ENCODE assay signal across 19 mouse cellular contexts in genomic region chr4:28542696-28543328, GRCm38 (mm10).
DNase-seq lines count a peak whose midpoint lies in the region; ATAC-seq and TF ChIP-seq lines count a peak whose summit lies in the region.
"Had no signal": no experiment of that assay in that cellular context is flagged by ENCODE, and none has a peak within 500 bp of the region (broad histone marks: within the 10 kb centered on the region; RNA-seq: fewer than 3 reads in every experiment).

No protein-coding gene starts in this region.

- no peak overlapping the region for H3K9ac ChIP-seq in heart, embryonic 13.5 days
- H3K9ac ChIP-seq in heart, embryonic 11.5 days (ENCODE audit: low read depth, low read length), result no peak overlapping the region
- no peak overlapping the region for H3K9ac ChIP-seq in kidney, embryonic 16.5 days (replicated peaks; ENCODE audit: low read length)
- H3K9ac ChIP-seq: forebrain, embryonic 13.5 days; liver, embryonic 15.5 days had no signal

- no peaks in the 10 kb centered on the region for H3K4me1 ChIP-seq in heart, embryonic 13.5 days
- no peaks in the 10 kb centered on the region for H3K4me1 ChIP-seq in heart, embryonic 11.5 days (ENCODE audit: control insufficient read depth, insufficient read depth, low read length)
- peaks cover 2% of the 10 kb centered on the region for H3K4me1 ChIP-seq in kidney, embryonic 16.5 days (ENCODE audit: insufficient read depth, low read length)
- H3K4me1 ChIP-seq: forebrain, embryonic 13.5 days; liver, embryonic 15.5 days had no signal

- no peak overlapping the region for H3K4me3 ChIP-seq in heart, embryonic 13.5 days
- H3K4me3 ChIP-seq in heart, embryonic 11.5 days (ENCODE audit: low read depth, low read length), result no peak overlapping the region
- no peak overlapping the region for H3K4me3 ChIP-seq in kidney, embryonic 16.5 days (ENCODE audit: low read length)
- H3K4me3 ChIP-seq: forebrain, embryonic 13.5 days; liver, embryonic 15.5 days had no signal

- intact Hi-C loops in left cerebral cortex, postnatal 36 days (cut with DNase I), result no loop called here

- peak; percentile 22 to 23 for DNase-seq in kidney, adult 8-10 months
- no peak for DNase-seq in kidney, adult 18-20 months
- DNase-seq in Patski (ENCODE audit: low read depth, low spot score), result no peak
- no peak for DNase-seq in left cerebral cortex, postnatal 36 days (ENCODE audit: low spot score in 2 of 2)
- DNase-seq: adrenal gland, postnatal 10 days; cerebellum, adult 8-10 months; cerebellum, postnatal 25 days; gastrocnemius, postnatal 14 days; layer of hippocampus, adult 9-11 months; thymus, postnatal 4 days had no signal

- H3K27ac ChIP-seq in heart, embryonic 13.5 days (replicated peaks), result peak overlapping the region; percentile 48
- H3K27ac ChIP-seq in heart, embryonic 11.5 days (ENCODE audit: low read depth, low read length), result no peak overlapping the region
- H3K27ac ChIP-seq in kidney, embryonic 16.5 days (ENCODE audit: low read length), result peak overlapping the region; percentile 71
- H3K27ac ChIP-seq: forebrain, embryonic 13.5 days; liver, embryonic 15.5 days had no signal

- CTCF ChIA-PET in Patski (lab: Charles Lee), result no interaction called here

- no peaks in the 10 kb centered on the region for H3K27me3 ChIP-seq in heart, embryonic 13.5 days (replicated peaks)
- no peaks in the 10 kb centered on the region for H3K27me3 ChIP-seq in heart, embryonic 11.5 days (ENCODE audit: control insufficient read depth, insufficient read depth, low read length)
- H3K27me3 ChIP-seq in Patski, result no peaks in the 10 kb centered on the region
- no peaks in the 10 kb centered on the region for H3K27me3 ChIP-seq in kidney, embryonic 16.5 days (ENCODE audit: insufficient read depth, low read length)
- H3K27me3 ChIP-seq: forebrain, embryonic 13.5 days; liver, embryonic 15.5 days had no signal

- POLR2A ChIA-PET in Patski (lab: Charles Lee), result no interaction called here

- no peaks in the 10 kb centered on the region for H3K36me3 ChIP-seq in heart, embryonic 13.5 days
- H3K36me3 ChIP-seq in heart, embryonic 11.5 days (ENCODE audit: control insufficient read depth, insufficient read depth, low read length), result no peaks in the 10 kb centered on the region
- H3K36me3 ChIP-seq in kidney, embryonic 16.5 days (ENCODE audit: insufficient read depth, low read length), result no peaks in the 10 kb centered on the region
- H3K36me3 ChIP-seq: G1E; liver, embryonic 15.5 days had no signal

- in situ Hi-C loops in Patski (cut with MboI; ENCODE audit: low pct_unique_long_range_greater_than_20kb), result loop anchor here (10.0 kb wide), 1 partner anchor 262 kb away; no protein-coding TSS in a partner anchor

- no peak for ATAC-seq in heart, embryonic 13.5 days (ENCODE audit: extremely low read depth, insufficient number of reproducible peaks, low FRiP score, low TSS enrichment)
- no peak for ATAC-seq in heart, embryonic 11.5 days (replicated peaks; ENCODE audit: insufficient number of reproducible peaks, low FRiP score, low TSS enrichment)
- peak; percentile 25 for ATAC-seq in Patski
- peak; percentile 84 for ATAC-seq in kidney, embryonic 16.5 days (ENCODE audit: low FRiP score, low TSS enrichment)
- ATAC-seq: forebrain, embryonic 13.5 days; hindbrain, embryonic 16.5 days; midbrain, embryonic 16.5 days had no signal

- 52% methylated on average over 1 of the region's 1 CpGs for WGBS in heart, embryonic 13.5 days
- WGBS in heart, embryonic 11.5 days (ENCODE audit: insufficient replicate concordance), result 73% methylated on average over 1 of the region's 1 CpGs
- WGBS in kidney, embryonic 16.5 days, result 36% methylated on average over 1 of the region's 1 CpGs

- H3K9me3 ChIP-seq in heart, embryonic 13.5 days, result no peaks in the 10 kb centered on the region
- no peaks in the 10 kb centered on the region for H3K9me3 ChIP-seq in heart, embryonic 11.5 days (replicated peaks; ENCODE audit: control insufficient read depth, low read length)
- H3K9me3 ChIP-seq in kidney, embryonic 16.5 days (ENCODE audit: low read length), result no peaks in the 10 kb centered on the region
- H3K9me3 ChIP-seq: forebrain, embryonic 13.5 days; G1E; liver, embryonic 15.5 days had no signal

- H3K4me2 ChIP-seq in heart, embryonic 13.5 days, result no peak overlapping the region
- H3K4me2 ChIP-seq in heart, embryonic 11.5 days, result no peak overlapping the region
- no peak overlapping the region for H3K4me2 ChIP-seq in kidney, embryonic 16.5 days (replicated peaks; ENCODE audit: low read depth, low read length)
- H3K4me2 ChIP-seq: forebrain, embryonic 13.5 days; liver, embryonic 15.5 days; midbrain, embryonic 11.5 days had no signal

- TF ChIP-seq CTCF in Patski (IDR thresholded peaks at IDR 0.05), result no peak

Comparison
In these comparisons a context has a peak if more than half of its experiments do, and no peak if none do; other contexts are left out.
1. DNase-seq: peak in kidney, adult 8-10 months (2 of 2); none in kidney, adult 18-20 months (single experiment), Patski (single experiment) and left cerebral cortex, postnatal 36 days (0 of 2).
2. ATAC-seq: peak in Patski (single experiment) and kidney, embryonic 16.5 days (single experiment); none in heart, embryonic 13.5 days (single experiment) and heart, embryonic 11.5 days (single experiment).